Mouse (Mus musculus) MEL (cell line): ENCODE measurements around the gene Rnf157. TPM values are rescaled to one million over a fixed set of nuclear protein-coding genes. Genes with fewer than 3 reads are reported as not detected.
A peak's percentile ranks its signal among the peaks of the same experiment; 100 is the strongest.

Experiments used
- DNase-seq: peaks from one replicate; pipeline ENCODE4 v3.0.0; 2011; ENCODE audit warnings: low read depth, low spot score
- H3K27ac ChIP-seq: 2 replicates; pipeline ENCODE4 v1.5.1; 2012; ENCODE audit warnings: low read depth, mild to moderate bottlenecking, control low read depth, low read length, moderate library complexity; ENCODE audit not compliant: control insufficient read depth
- H3K27me3 ChIP-seq, 2 experiments: fragments of 150-350 bp in 1 of 2; sonication (generic) in 1 of 2; 2 replicates each; pipeline ENCODE4 v1.6.1; 2012; ENCODE audit warnings: low read length in 2 of 2, mild to moderate bottlenecking in 2 of 2, improper control_type of control experiment in 1 of 2, moderate library complexity in 1 of 2; ENCODE audit not compliant: insufficient read depth in 2 of 2, control insufficient read depth in 1 of 2
- H3K36me3 ChIP-seq, 2 experiments: 2 replicates each; pipeline ENCODE4 v1.6.1; 2012 to 2014; ENCODE audit warnings: low read length in 2 of 2, improper control_type of control experiment in 1 of 2, inconsistent platforms in 1 of 2, mild to moderate bottlenecking in 1 of 2; ENCODE audit not compliant: insufficient read depth in 2 of 2, control insufficient read depth in 1 of 2
- H3K4me1 ChIP-seq, 2 experiments: fragments of 150-350 bp in 1 of 2; sonication (generic) in 1 of 2; 2 replicates each; pipeline ENCODE4 v1.6.1; 2012; ENCODE audit warnings: low read length in 2 of 2, improper control_type of control experiment in 1 of 2, mild to moderate bottlenecking in 1 of 2; ENCODE audit not compliant: insufficient read depth in 2 of 2, control insufficient read depth in 1 of 2
- H3K4me3 ChIP-seq, 2 experiments: fragments of 150-350 bp in 1 of 2; sonication (generic) in 1 of 2; 2 replicates each; pipeline ENCODE4 v1.5.1; 2012; ENCODE audit warnings: low read depth in 2 of 2, low read length in 2 of 2, mild to moderate bottlenecking in 2 of 2, moderate library complexity in 2 of 2, control low read depth in 1 of 2, improper control_type of control experiment in 1 of 2; ENCODE audit not compliant: control insufficient read depth in 1 of 2, insufficient read depth in 1 of 2
- H3K79me2 ChIP-seq: 2 replicates; pipeline ENCODE4 v1.6.1; 2012; ENCODE audit warnings: mild to moderate bottlenecking, low read length, moderate library complexity; ENCODE audit not compliant: control insufficient read depth, poor library complexity, insufficient read depth
- H3K9ac ChIP-seq: 2 replicates; pipeline ENCODE4 v1.6.1; 2012; ENCODE audit warnings: low read depth, mild to moderate bottlenecking, control low read depth, low read length, moderate library complexity; ENCODE audit not compliant: control insufficient read depth, poor library complexity, severe bottlenecking
- H3K9me3 ChIP-seq: fragments of 150-350 bp; sonication (generic); replicated peaks from 2 replicates; pipeline ENCODE4 v1.6.1; 2012; ENCODE audit warnings: mild to moderate bottlenecking, low read length, improper control_type of control experiment, moderate library complexity; ENCODE audit not compliant: insufficient read depth
- CTCF ChIP-seq, 3 experiments: IDR thresholded peaks in 2 of 3; conservative IDR thresholded peaks in 1 of 3; 2 replicates each; pipeline ENCODE4 v1.5.1; 2011 to 2012; ENCODE audit warnings: low read length in 3 of 3, low read depth in 2 of 3, mild to moderate bottlenecking in 2 of 3, improper control_type of control experiment in 1 of 3, inconsistent platforms in 1 of 3, mixed read lengths in 1 of 3, moderate library complexity in 1 of 3; ENCODE audit not compliant: control insufficient read depth in 1 of 3, insufficient read depth in 1 of 3, poor library complexity in 1 of 3, severe bottlenecking in 1 of 3
- ELF1 ChIP-seq: IDR thresholded peaks from 2 replicates; pipeline ENCODE4 v1.6.1; 2014; ENCODE audit warnings: low read depth, mild to moderate bottlenecking, inconsistent platforms, low read length, improper control_type of control experiment, moderate library complexity
- EP300 ChIP-seq, 2 experiments: IDR thresholded peaks; 2 replicates each; pipeline ENCODE4 v1.6.1; 2011; ENCODE audit warnings: improper control_type of control experiment in 2 of 2, low read length in 2 of 2, low read depth in 1 of 2, mild to moderate bottlenecking in 1 of 2
- ETS1 ChIP-seq: IDR thresholded peaks from 2 replicates; pipeline ENCODE4 v1.6.1; 2012; ENCODE audit warnings: low read depth, mild to moderate bottlenecking, inconsistent platforms, low read length, improper control_type of control experiment, moderate library complexity
- GABPA ChIP-seq: IDR thresholded peaks from 2 replicates; pipeline ENCODE4 v1.6.1; 2012; ENCODE audit warnings: low read depth, mild to moderate bottlenecking, inconsistent platforms, low read length, improper control_type of control experiment, moderate library complexity
- GATA1 ChIP-seq: IDR thresholded peaks from 2 replicates; pipeline ENCODE4 v1.6.1; 2011; ENCODE audit warnings: low read depth, low read length, improper control_type of control experiment
- MAX ChIP-seq: IDR thresholded peaks from 2 replicates; pipeline ENCODE4 v1.6.1; 2011; ENCODE audit warnings: low read length, improper control_type of control experiment
- RCOR1 ChIP-seq: IDR thresholded peaks from 2 replicates; pipeline ENCODE4 v1.6.1; 2012; ENCODE audit warnings: low read depth, mild to moderate bottlenecking, inconsistent platforms, low read length, improper control_type of control experiment
- SIN3A ChIP-seq: IDR thresholded peaks from 2 replicates; pipeline ENCODE4 v1.6.1; 2012; ENCODE audit warnings: low read length, improper control_type of control experiment, inconsistent platforms
- TBP ChIP-seq: IDR thresholded peaks from 2 replicates; pipeline ENCODE4 v1.8.0; 2011; ENCODE audit warnings: low read depth, low read length, improper control_type of control experiment
- UBTF ChIP-seq: IDR thresholded peaks from 2 replicates; pipeline ENCODE4 v1.6.1; 2012; ENCODE audit warnings: low read depth, mild to moderate bottlenecking, inconsistent platforms, low read length, improper control_type of control experiment, moderate library complexity, borderline replicate concordance; ENCODE audit not compliant: insufficient read depth
- polyA plus RNA-seq, 2 experiments: library from polyadenylated mRNA; stranded (reverse) in 1 of 2; unstranded in 1 of 2; fragments of >175 nt in 1 of 2; fragments of >200 nt in 1 of 2; gene quantifications; 2 replicates each; pipeline versions ENCODE4 v1.2.1 to v1.2.4; 2012; ENCODE audit warnings: low replicate concordance in 2 of 2, low read depth in 1 of 2; ENCODE audit not compliant: insufficient read length in 2 of 2, insufficient read depth in 1 of 2, missing spikeins in 1 of 2
- total RNA-seq: library from RNA; depleted of rRNA; stranded (reverse); fragments of 300-350 nt; gene quantifications from 2 replicates; pipeline ENCODE4 v1.2.3, GENCODE M21; 2012

Rnf157 gene
- total and polyA plus RNA-seq, 3 experiments: 7.5 to 10.9 TPM; not detected in 1

DNA sequence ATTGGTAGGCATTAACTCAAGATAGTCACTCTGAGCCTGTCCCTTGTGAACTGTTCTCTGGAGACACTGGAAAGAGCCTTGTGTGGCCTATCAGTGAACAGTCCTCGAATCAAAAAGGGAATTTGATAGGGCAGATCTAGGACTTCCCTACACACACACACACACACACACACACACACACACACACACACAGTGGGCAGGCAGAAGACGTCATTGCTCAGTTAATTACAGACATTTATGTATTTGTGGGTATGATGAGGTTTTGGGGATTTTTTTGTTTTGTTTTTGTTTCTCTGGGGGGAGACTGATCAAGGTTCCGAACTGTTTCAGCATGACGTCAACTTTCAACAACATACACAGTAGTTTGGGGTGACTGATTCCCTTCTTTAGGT is 795 bp upstream of the Rnf157 start:
- TF ChIP-seq CTCF (IDR thresholded peaks at IDR 0.05 in 2 of 3, conservative IDR thresholded peaks at IDR 0.05 in 1 of 3; ENCODE audit: control insufficient read depth in 1 of 3, insufficient read depth in 1 of 3, low read depth in 2 of 3, low read length in 3 of 3, poor library complexity in 1 of 3, severe bottlenecking in 1 of 3) (no peak), SIN3A (peak; percentile 57), EP300 (IDR thresholded peaks at IDR 0.05; ENCODE audit: low read depth in 1 of 2, low read length in 2 of 2) (0 out of 4 replicates have a peak, but pooled peaks of 1 of the 2 experiments have one; percentile 5), GATA1 (0 out of 2 replicates have a peak, but pooled peaks have one; percentile 20), ELF1 (peak; percentile 22; the same call in 1 of the 2 replicates), RCOR1 (no peak), ETS1 (peak; percentile 68), TBP (0 out of 2 replicates have a peak, but pooled peaks have one; percentile 9)
- Histone ChIP-seq H3K4me3 (peak overlapping the region; percentile 37 to 38), H3K27ac (peak overlapping the region; percentile 18; the same call in 1 of the 2 replicates), H3K4me1 (peaks cover 10 to 31% of the 10 kb centered on the region in 2 experiments), H3K9ac (peak overlapping the region; percentile 55), H3K9me3 (no peaks in the 10 kb centered on the region), H3K79me2 (peaks cover 4% of the 10 kb centered on the region; the same call in 1 of the 2 replicates), H3K36me3 (peaks cover 0 to 27% of the 10 kb centered on the region in 2 experiments; a peak in 2 of 4 replicates), H3K27me3 (no peaks in the 10 kb centered on the region)
- peak; percentile 86 for DNase-seq

DNA sequence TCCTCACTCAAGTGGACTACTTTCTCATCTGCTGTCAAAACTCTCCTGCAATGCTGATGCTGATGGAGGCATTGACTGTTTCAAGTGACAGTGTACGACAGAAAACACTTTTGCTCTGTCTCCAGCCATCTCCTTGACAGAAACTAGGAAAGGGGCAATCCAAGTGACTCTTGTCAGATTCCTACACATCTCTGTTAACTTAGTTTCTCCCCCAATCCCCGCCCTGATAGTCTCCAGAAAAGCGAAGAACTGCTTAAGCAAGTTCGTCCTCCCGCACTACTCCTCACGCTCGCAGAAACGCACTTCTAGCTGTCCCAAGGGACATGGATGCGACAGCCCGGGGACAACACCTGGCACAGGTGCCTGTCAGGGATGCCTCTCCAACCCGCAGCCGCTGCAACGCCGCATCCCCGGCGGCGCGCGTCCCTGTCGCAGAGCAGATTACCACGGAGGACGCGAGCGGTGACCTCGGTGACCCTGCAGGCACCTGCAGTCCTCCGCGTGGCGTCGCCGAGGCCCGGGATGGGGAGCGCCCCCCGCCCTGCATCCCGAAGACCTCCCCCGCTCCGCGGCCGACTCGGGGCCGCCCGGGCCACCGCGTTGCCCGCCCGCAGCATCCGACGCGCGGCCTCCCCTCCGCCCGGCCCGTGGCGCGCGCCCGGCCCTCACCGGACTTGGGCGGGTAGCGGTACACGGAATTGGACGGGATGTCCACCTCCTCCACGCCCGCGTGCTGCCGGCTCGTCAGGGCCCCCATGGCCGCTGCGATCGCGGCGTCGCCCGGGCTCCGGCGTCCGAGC is 604 bp downstream of the Rnf157 start:
- no peak overlapping the region for H3K27ac ChIP-seq
- TF ChIP-seq GABPA (no peak), TBP (0 out of 2 replicates have a peak, but pooled peaks have one; percentile 20)
- peaks cover 4% of the 10 kb centered on the region; the same call in 1 of the 2 replicates for H3K79me2 ChIP-seq
- peak overlapping the region; percentile 64 to 80 for H3K4me3 ChIP-seq
- no peaks in the 10 kb centered on the region for H3K9me3 ChIP-seq
- peaks cover 10 to 27% of the 10 kb centered on the region in 2 experiments for H3K4me1 ChIP-seq
- H3K36me3 ChIP-seq: peaks cover 0 to 27% of the 10 kb centered on the region in 2 experiments; a peak in 2 of 4 replicates
- H3K27me3 ChIP-seq: no peaks in the 10 kb centered on the region
- DNase-seq: peak; percentile 61
- peak overlapping the region; percentile 83 for H3K9ac ChIP-seq

DNA sequence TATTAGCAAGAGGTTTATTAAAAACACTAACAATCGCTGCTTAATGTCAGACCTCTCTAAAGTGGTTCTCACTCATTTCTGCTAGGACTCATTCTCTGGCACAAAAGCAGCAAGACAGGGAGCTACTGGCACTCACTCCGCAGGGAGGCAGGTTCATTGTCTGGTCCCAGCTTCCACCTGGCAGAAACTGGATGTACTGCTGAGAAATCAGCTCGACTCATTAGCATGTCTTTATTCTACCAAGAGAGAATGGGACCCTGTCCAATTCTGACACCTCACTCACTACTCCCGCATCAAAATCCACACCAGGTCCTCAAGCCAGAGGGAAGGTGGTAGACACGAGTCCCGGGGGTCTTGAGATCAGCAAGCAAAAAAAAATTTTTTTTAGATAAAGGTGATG is 1.2 kb downstream of the Rnf157 start:
- H3K27ac ChIP-seq: no peak overlapping the region
- H3K27me3 ChIP-seq: no peaks in the 10 kb centered on the region
- H3K4me3 ChIP-seq: peak overlapping the region in 1 of 2 experiments; percentile 64; a peak in 2 of 4 replicates
- H3K4me1 ChIP-seq: peaks cover 10 to 27% of the 10 kb centered on the region in 2 experiments
- peak; percentile 37 for DNase-seq
- peaks cover 0 to 30% of the 10 kb centered on the region in 2 experiments; a peak in 2 of 4 replicates for H3K36me3 ChIP-seq
- no peaks in the 10 kb centered on the region for H3K9me3 ChIP-seq
- peak overlapping the region; percentile 83; the same call in 1 of the 2 replicates for H3K9ac ChIP-seq
- no peak for TF ChIP-seq UBTF
- TF ChIP-seq MAX: no peak
- no peak for TF ChIP-seq GABPA
- TF ChIP-seq, all 39 proteins: peak for 0
- H3K79me2 ChIP-seq: peaks cover 4% of the 10 kb centered on the region; the same call in 1 of the 2 replicates
